Comparison of ENCODE assay signal across 8 mouse cellular contexts in genomic region chr6:88898534-88899048, GRCm38 (mm10). TPM values are rescaled to one million over a fixed set of nuclear protein-coding genes. Genes with fewer than 3 reads are reported as not detected.
A peak's percentile ranks its signal among the peaks of the same experiment; 100 is the strongest.
DNase-seq lines count a peak whose midpoint lies in the region; ATAC-seq and TF ChIP-seq lines count a peak whose summit lies in the region.

Gene Mcm2, minus strand, starts transcription at chr6:88898780.

- intact Hi-C loops in heart, adult 2 months (cut with DNase I) = no loop called here

- WGBS in embryonic facial prominence, embryonic 14.5 days = under 1% methylated on average over 30 of the region's 33 CpGs
- WGBS in heart, adult 2 months = under 1% methylated on average over 33 of the region's 33 CpGs
- under 1% methylated on average over 33 of the region's 33 CpGs for WGBS in limb, embryonic 13.5 days
- WGBS in midbrain, embryonic 16.5 days = 0% methylated on average over 33 of the region's 33 CpGs

- H3K9ac ChIP-seq in embryonic facial prominence, embryonic 14.5 days (ENCODE audit: low read depth, low read length) = peak within 1 kb of the TSS; percentile 87
- H3K9ac ChIP-seq in heart, adult 2 months (ENCODE audit: low read depth, low read length) = peak within 1 kb of the TSS; percentile 68
- H3K9ac ChIP-seq in limb, embryonic 13.5 days = peak within 1 kb of the TSS; percentile 86
- H3K9ac ChIP-seq in midbrain, embryonic 16.5 days (ENCODE audit: low read depth, low read length) = peak within 1 kb of the TSS; percentile 72

- H3K79me2 ChIP-seq in heart, adult 2 months (replicated peaks; ENCODE audit: control insufficient read depth, insufficient read depth, low read length) = no peaks in the 10 kb centered on the region

- no peaks in the 10 kb centered on the region for H3K27me3 ChIP-seq in embryonic facial prominence, embryonic 14.5 days (replicated peaks; ENCODE audit: control insufficient read depth, insufficient read depth, low read length)
- no peaks in the 10 kb centered on the region for H3K27me3 ChIP-seq in heart, adult 2 months (ENCODE audit: control insufficient read depth, insufficient read depth, low read length)
- no peaks in the 10 kb centered on the region for H3K27me3 ChIP-seq in limb, embryonic 13.5 days
- no peaks in the 10 kb centered on the region for H3K27me3 ChIP-seq in midbrain, embryonic 16.5 days (ENCODE audit: control insufficient read depth, insufficient read depth, low read depth, low read length)

- DNase-seq in 3T3-L1 (ENCODE audit: low read depth, low spot score) = peak; percentile 98
- DNase-seq in adrenal gland, postnatal 4 days (ENCODE audit: low spot score in 2 of 2) = peak; percentile 93 to 94
- DNase-seq in embryonic facial prominence, embryonic 14.5 days (ENCODE audit: low spot score) = peak; percentile 98
- peak; percentile 94 for DNase-seq in heart, adult 2 months
- peak; percentile 96 to 98 for DNase-seq in kidney, adult 8-10 months
- DNase-seq in spleen, postnatal 10 days (ENCODE audit: low spot score in 2 of 2) = peak; percentile 98 to 99

- peak within 1 kb of the TSS; percentile 76 for H3K4me2 ChIP-seq in embryonic facial prominence, embryonic 14.5 days (ENCODE audit: low read depth, low read length)
- peak within 1 kb of the TSS; percentile 79 for H3K4me2 ChIP-seq in limb, embryonic 13.5 days (replicated peaks)
- peak within 1 kb of the TSS; percentile 99 for H3K4me2 ChIP-seq in midbrain, embryonic 16.5 days (ENCODE audit: low read length)

- peak within 1 kb of the TSS; percentile 87 for H3K27ac ChIP-seq in embryonic facial prominence, embryonic 14.5 days (replicated peaks; ENCODE audit: low read depth, low read length)
- peak within 1 kb of the TSS; percentile 49 for H3K27ac ChIP-seq in heart, adult 2 months
- H3K27ac ChIP-seq in limb, embryonic 13.5 days = peak within 1 kb of the TSS; percentile 81
- 0 out of 2 replicates have a peak within 1 kb of the TSS, but pooled peaks have one; percentile 50 for H3K27ac ChIP-seq in midbrain, embryonic 16.5 days (ENCODE audit: low read length)

- no peak for TF ChIP-seq EP300 in heart, adult 2 months (IDR thresholded peaks at IDR 0.05; ENCODE audit: insufficient read depth, low read depth, low read length)

- ATAC-seq in embryonic facial prominence, embryonic 14.5 days (ENCODE audit: low read depth) = peak; percentile 82
- ATAC-seq in limb, embryonic 13.5 days (ENCODE audit: low FRiP score, low read depth) = peak; percentile 86
- ATAC-seq in midbrain, embryonic 16.5 days = peak; percentile 73

- H3K36me3 ChIP-seq in embryonic facial prominence, embryonic 14.5 days (ENCODE audit: control insufficient read depth, insufficient read depth, low read length) = peaks cover 31% of the 10 kb centered on the region
- no peaks in the 10 kb centered on the region for H3K36me3 ChIP-seq in heart, adult 2 months (ENCODE audit: control insufficient read depth, insufficient read depth, low read length)
- peaks cover 33% of the 10 kb centered on the region for H3K36me3 ChIP-seq in limb, embryonic 13.5 days
- no peaks in the 10 kb centered on the region for H3K36me3 ChIP-seq in midbrain, embryonic 16.5 days (ENCODE audit: control insufficient read depth, insufficient read depth, low read length)

- H3K4me3 ChIP-seq in embryonic facial prominence, embryonic 14.5 days (ENCODE audit: low read depth, low read length) = peak within 1 kb of the TSS; percentile 76
- peak within 1 kb of the TSS; percentile 44 for H3K4me3 ChIP-seq in heart, adult 2 months
- peak within 1 kb of the TSS; percentile 77 for H3K4me3 ChIP-seq in limb, embryonic 13.5 days
- H3K4me3 ChIP-seq in midbrain, embryonic 16.5 days (ENCODE audit: low read depth, low read length) = peak within 1 kb of the TSS; percentile 57

- TF ChIP-seq CTCF in heart, adult 2 months (IDR thresholded peaks at IDR 0.05) = no peak

- H3K9me3 ChIP-seq in embryonic facial prominence, embryonic 14.5 days (ENCODE audit: control insufficient read depth, low read length) = no peaks in the 10 kb centered on the region
- H3K9me3 ChIP-seq in limb, embryonic 13.5 days = no peaks in the 10 kb centered on the region
- no peaks in the 10 kb centered on the region for H3K9me3 ChIP-seq in midbrain, embryonic 16.5 days (replicated peaks; ENCODE audit: control insufficient read depth, low read length, poor library complexity, severe bottlenecking)

- TF ChIP-seq POLR2A in heart, adult 2 months (IDR thresholded peaks at IDR 0.05; ENCODE audit: insufficient read depth, low read depth, low read length) = peak; percentile 58

- peaks cover 13% of the 10 kb centered on the region for H3K4me1 ChIP-seq in embryonic facial prominence, embryonic 14.5 days (ENCODE audit: control insufficient read depth, insufficient read depth, low read length)
- peaks cover 6% of the 10 kb centered on the region for H3K4me1 ChIP-seq in heart, adult 2 months (ENCODE audit: control insufficient read depth, insufficient read depth, low read length)
- H3K4me1 ChIP-seq in limb, embryonic 13.5 days = peaks cover 37% of the 10 kb centered on the region
- H3K4me1 ChIP-seq in midbrain, embryonic 16.5 days (ENCODE audit: control insufficient read depth, insufficient read depth, low read length) = peaks cover 20% of the 10 kb centered on the region

RNA-seq across cellular contexts. Expression of gene Mcm2, which starts in this region (rescaled TPM):
- 10 to 100 TPM; 69.6 to 83.3 TPM for total RNA-seq in adrenal gland, postnatal 4 days (2021)
- polyA plus RNA-seq in embryonic facial prominence, embryonic 14.5 days (2014; fragmentation: Nextera tagmentation; extraction: Ambion mirVana) = 94.6 and 117 TPM in 2 replicates
- total RNA-seq in heart, adult 2 months (2021) = 1 to 10 TPM; 5.3 to 6.1 TPM
- 4.8 and 5.4 TPM in 2 replicates for polyA plus RNA-seq in heart, adult 2 months (2012; rRNA removed)
- polyA plus RNA-seq in limb, embryonic 13.5 days (2015; fragmentation: Nextera tagmentation; extraction: Ambion mirVana) = 144 and 146 TPM in 2 replicates
- 16.2 and 20.7 TPM in 2 replicates for polyA plus RNA-seq in midbrain, embryonic 16.5 days (2015; fragmentation: Nextera tagmentation; extraction: Ambion mirVana)

Comparison
In these comparisons a context has a peak if more than half of its experiments do, and no peak if none do; other contexts are left out.
1. Peak in every context shown above with its lines: DNase-seq, ATAC-seq, H3K4me3 ChIP-seq and H3K27ac ChIP-seq.
2. RNA of gene Mcm2 (total RNA-seq): 69.6 to 83.3 TPM in adrenal gland, postnatal 4 days; 5.3 to 6.1 TPM in heart, adult 2 months; every median in the first group is over 4 times any median in the second.